ENCODE assay signal across 8 mouse cellular contexts in genomic region chr12:69485652-69486651, GRCm38 (mm10).
DNase-seq lines count a peak whose midpoint lies in the region; ATAC-seq and TF ChIP-seq lines count a peak whose summit lies in the region.

No protein-coding gene starts in this region.

- no peaks in the 10 kb centered on the region for H3K4me1 ChIP-seq in embryonic facial prominence, embryonic 11.5 days (ENCODE audit: control insufficient read depth, insufficient read depth, low read length)
- peaks cover 8% of the 10 kb centered on the region for H3K4me1 ChIP-seq in heart, postnatal 0 days (ENCODE audit: control insufficient read depth, insufficient read depth)
- peaks cover 23% of the 10 kb centered on the region for H3K4me1 ChIP-seq in megakaryocyte, embryonic 14.5 days

- TF ChIP-seq CTCF in heart, postnatal 0 days (IDR thresholded peaks at IDR 0.05; ENCODE audit: low read depth) = no peak

- no peaks in the 10 kb centered on the region for H3K27me3 ChIP-seq in embryonic facial prominence, embryonic 11.5 days (ENCODE audit: control insufficient read depth, insufficient read depth, low read length)
- H3K27me3 ChIP-seq in heart, postnatal 0 days (ENCODE audit: control insufficient read depth, insufficient read depth, low read length) = no peaks in the 10 kb centered on the region
- H3K27me3 ChIP-seq in megakaryocyte, embryonic 14.5 days (replicated peaks) = peaks cover 16% of the 10 kb centered on the region

- H3K9ac ChIP-seq in embryonic facial prominence, embryonic 11.5 days (replicated peaks; ENCODE audit: low read length) = no peak overlapping the region
- H3K9ac ChIP-seq in heart, postnatal 0 days (replicated peaks; ENCODE audit: low read depth, low read length) = no peak overlapping the region

- peak overlapping the region; percentile 6; the same call in 1 of the 2 replicates for H3K4me2 ChIP-seq in embryonic facial prominence, embryonic 11.5 days (ENCODE audit: low read depth, low read length)
- peak overlapping the region; percentile 20; the same call in 1 of the 2 replicates for H3K4me2 ChIP-seq in heart, postnatal 0 days (ENCODE audit: low read depth, low read length)

- ATAC-seq in embryonic facial prominence, embryonic 11.5 days (replicated peaks; ENCODE audit: insufficient number of reproducible peaks, low FRiP score, low TSS enrichment, low read depth) = peak; percentile 78
- ATAC-seq in heart, postnatal 0 days (ENCODE audit: insufficient read depth, low read depth) = peak; percentile 78

- H3K27ac ChIP-seq in embryonic facial prominence, embryonic 11.5 days (replicated peaks; ENCODE audit: low read depth, low read length) = no peak overlapping the region
- H3K27ac ChIP-seq in heart, postnatal 0 days (ENCODE audit: low read depth) = 0 out of 2 replicates have a peak overlapping the region, but pooled peaks have one; percentile 20

- peak; percentile 48 for DNase-seq in right cerebral cortex, adult 18-20 months
- DNase-seq in right cerebral cortex, postnatal 4 days = no peak
- peak; percentile 50 for DNase-seq in embryonic facial prominence, embryonic 11.5 days (ENCODE audit: low spot score)
- DNase-seq in heart, postnatal 0 days (ENCODE audit: low spot score) = no peak
- DNase-seq in kidney, postnatal 14 days = peak; percentile 76
- DNase-seq in right cerebral cortex, postnatal 25 days = peak; percentile 36
- DNase-seq in yolk sac, embryonic 10.5 days (ENCODE audit: low spot score) = no peak

- no peak overlapping the region; the same call in 1 of the 2 replicates for H3K4me3 ChIP-seq in embryonic facial prominence, embryonic 11.5 days (ENCODE audit: low read depth, low read length)
- H3K4me3 ChIP-seq in heart, postnatal 0 days (ENCODE audit: low read depth, low read length) = no peak overlapping the region
- peak overlapping the region; percentile 84 for H3K4me3 ChIP-seq in megakaryocyte, embryonic 14.5 days (replicated peaks)

- no peaks in the 10 kb centered on the region for H3K36me3 ChIP-seq in embryonic facial prominence, embryonic 11.5 days (replicated peaks; ENCODE audit: control insufficient read depth, insufficient read depth, low read depth, low read length)
- no peaks in the 10 kb centered on the region for H3K36me3 ChIP-seq in heart, postnatal 0 days (replicated peaks; ENCODE audit: control insufficient read depth, insufficient read depth, low read length)
- H3K36me3 ChIP-seq in megakaryocyte, embryonic 14.5 days (replicated peaks; ENCODE audit: low read length) = no peaks in the 10 kb centered on the region

- H3K9me3 ChIP-seq in embryonic facial prominence, embryonic 11.5 days (replicated peaks; ENCODE audit: control insufficient read depth, low read length) = no peaks in the 10 kb centered on the region
- H3K9me3 ChIP-seq in heart, postnatal 0 days (replicated peaks; ENCODE audit: control insufficient read depth, low read length) = no peaks in the 10 kb centered on the region
- peaks cover 3% of the 10 kb centered on the region; the same call in 1 of the 2 replicates for H3K9me3 ChIP-seq in megakaryocyte, embryonic 14.5 days

- 22% methylated on average over 14 of the region's 14 CpGs for WGBS in embryonic facial prominence, embryonic 11.5 days
- WGBS in heart, postnatal 0 days = 32% methylated on average over 14 of the region's 14 CpGs

- 0 out of 2 replicates have a peak, but pooled peaks have one; percentile 43 for TF ChIP-seq EP300 in heart, postnatal 0 days (IDR thresholded peaks at IDR 0.05; ENCODE audit: low read depth)

Comparison
In these comparisons a context has a peak if more than half of its experiments do, and no peak if none do; other contexts are left out.
1. DNase-seq: peak in right cerebral cortex, adult 18-20 months (single experiment), embryonic facial prominence, embryonic 11.5 days (single experiment), kidney, postnatal 14 days (single experiment) and right cerebral cortex, postnatal 25 days (single experiment); none in right cerebral cortex, postnatal 4 days (single experiment), heart, postnatal 0 days (single experiment) and yolk sac, embryonic 10.5 days (single experiment).